Mouse (Mus musculus): Measurements from ENCODE around the gene Pip5k1b.

Gene Pip5k1b

DNA sequence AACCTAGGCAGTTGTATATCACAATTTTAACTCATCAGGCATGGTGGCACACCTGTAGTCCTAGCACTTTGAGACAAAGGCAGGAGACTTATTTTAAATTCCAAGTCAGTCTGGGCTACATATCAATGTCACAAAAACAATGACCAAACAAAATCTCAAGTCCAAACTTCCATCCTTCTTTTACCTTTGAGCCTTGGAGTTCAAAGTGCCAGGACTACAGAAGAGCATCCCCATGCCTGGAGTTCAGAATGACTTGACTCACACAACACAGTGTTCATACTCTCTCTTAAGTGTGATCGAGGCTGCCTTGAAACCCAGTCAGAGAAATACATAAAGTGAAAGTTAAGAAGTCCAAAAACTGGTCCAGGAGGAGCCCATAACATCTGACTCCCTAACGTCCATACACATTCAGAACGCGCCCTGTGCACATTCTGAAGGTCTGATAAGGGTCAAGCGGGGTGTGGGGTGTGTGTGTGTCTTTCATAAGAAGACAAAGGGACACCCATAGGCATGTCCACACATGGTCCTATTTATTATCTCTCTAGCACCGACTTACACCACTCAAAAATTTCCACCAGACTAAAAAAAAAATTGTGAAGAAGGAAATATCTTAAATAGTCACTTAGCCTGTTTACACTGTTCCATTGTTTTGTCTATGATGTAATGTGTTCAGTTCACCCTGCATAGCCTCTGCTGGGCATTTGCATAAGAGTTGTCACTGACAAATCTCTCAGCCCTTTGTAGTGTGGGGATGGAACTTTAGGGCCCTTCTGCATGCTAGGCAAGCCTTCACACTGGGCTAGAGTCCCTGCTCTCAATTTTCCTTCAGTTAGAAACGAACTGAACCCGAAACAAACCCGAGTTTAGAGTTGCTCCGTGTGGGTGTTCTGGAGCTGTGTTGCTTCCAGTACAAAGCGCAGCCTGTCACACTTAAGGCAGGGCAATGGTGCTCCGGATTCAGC lies 296.0 kb downstream of the Pip5k1b start:
- no peak for DNase-seq (ENCODE audit: low read depth, low spot score)

DNA sequence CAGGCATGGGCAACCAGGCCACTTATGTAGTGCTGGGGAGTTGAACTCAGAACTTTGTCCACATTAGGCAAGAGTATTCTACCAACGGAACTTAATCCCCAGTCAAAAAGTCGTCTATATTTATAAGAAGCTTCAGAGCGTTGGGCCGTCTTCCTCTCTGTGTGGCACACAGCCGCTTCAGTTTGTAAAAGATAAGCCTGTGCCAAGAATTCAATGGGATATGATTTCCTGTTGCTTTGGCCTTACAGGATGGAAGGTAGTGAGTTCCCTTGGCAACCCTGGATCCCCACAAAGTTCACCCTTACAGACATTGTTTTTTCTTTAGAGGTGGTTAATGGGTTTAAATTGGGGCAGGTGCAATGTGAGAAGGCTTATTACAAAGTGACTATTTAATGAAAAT lies 297.3 kb downstream of the Pip5k1b start:
- no peak for DNase-seq (ENCODE audit: low read depth, low spot score)

DNA sequence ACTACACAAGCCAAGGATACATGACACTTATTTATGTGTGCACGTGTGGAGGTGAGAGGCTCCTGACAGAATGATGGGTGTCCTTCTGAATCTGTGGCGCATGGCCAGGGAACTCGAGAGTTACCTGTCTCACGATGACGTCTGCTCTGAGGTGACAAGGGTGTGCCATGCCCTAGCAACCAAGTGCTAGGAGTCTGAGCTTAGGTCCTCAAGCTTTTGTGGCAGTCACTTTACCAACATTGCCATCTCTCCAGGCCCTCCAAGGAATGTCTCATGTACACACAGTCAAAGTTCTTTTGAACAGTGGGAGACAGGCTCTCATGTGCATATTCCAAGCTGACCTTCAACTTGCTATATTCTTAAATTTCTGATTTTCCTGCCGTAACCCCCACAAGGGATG lies 297.7 kb downstream of the Pip5k1b start:
- no peak for DNase-seq (ENCODE audit: low read depth, low spot score)

DNA sequence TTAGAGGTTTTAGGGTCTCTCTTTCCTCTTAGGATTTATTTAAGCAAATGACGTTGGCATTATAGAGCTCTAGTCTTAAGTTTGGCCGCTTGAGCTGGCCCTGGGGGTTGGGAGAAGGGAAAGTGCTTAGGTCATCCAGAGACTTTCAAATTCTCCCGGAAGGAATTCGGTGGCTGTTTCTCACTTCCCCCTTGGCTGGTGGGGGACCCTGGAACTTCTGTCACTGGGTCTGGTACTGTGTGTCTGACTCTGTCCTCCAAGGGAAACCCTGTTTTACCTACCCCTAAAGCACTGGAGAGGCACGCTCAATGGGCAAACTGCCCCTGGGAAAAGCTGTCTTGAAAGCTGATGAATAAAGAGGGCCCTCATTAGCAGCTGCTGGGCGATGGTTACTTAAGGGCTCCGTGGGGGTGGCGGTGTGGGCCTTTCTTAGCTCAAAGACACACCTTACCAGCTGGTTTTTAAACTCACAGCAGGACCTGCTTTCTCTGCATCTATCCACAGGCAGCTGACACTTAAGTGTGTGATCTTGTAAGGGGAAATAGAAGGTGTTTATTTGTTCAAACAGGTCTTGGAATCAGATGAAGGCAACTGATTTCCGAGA lies 301.9 kb downstream of the Pip5k1b start:
- DNase-seq (ENCODE audit: low read depth, low spot score), result no peak

DNA sequence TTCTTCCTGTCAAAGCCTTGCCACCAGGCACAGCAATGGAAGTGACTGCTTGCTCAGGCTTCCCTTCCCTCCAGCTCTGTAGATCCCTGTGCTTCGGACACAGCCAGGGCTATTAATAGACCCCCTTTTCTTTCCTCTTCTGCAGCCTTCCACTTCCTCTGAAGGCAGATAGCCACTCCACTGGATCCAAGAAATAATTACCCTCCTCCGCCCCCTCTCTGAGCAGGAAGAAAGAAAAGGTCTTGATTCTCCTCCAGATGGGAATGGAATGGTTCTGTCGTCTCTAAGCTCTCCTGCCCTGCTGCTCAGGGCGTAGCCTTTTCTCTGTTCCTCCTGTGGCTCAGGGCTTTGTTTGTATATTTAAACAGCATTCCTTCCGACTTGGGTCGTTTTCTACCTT lies 303.8 kb downstream of the Pip5k1b start:
- DNase-seq (ENCODE audit: low read depth, low spot score), result no peak

Data from retina, postnatal 7 days (tissue).